Mouse (Mus musculus): ENCODE measurements around the gene Olfr1352.

DNA sequence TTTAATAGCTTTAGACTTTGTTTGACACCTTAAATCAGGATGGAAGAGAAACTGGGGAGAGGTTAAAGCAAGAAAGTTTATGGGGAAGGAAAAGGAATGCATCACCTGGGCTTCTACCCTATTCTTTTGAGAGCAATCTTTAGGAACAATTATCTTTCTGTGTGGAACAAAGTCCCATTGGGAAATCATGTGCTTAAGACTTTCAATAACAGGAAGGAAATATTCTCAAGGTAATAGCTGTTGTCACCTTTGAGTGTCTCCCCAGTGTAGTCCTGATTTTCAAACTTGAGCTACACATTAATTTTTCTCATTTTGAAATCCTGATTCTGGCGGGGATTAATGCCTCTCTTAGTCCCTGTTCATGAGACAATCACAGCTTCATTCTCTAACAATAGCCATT is 31.3 kb downstream of the Olfr1352 start, which contains the start of gene Olfr1351:
- no peak for TF ChIP-seq EP300 (optimal IDR thresholded peaks at IDR 0.05)
- TF ChIP-seq CTCF (IDR thresholded peaks at IDR 0.05; ENCODE audit: low read depth): no peak

Measured in stomach, postnatal 0 days (tissue).